Mouse (Mus musculus): ENCODE data around the gene Ilf2. TPM values are rescaled to one million over a fixed set of nuclear protein-coding genes. Genes with fewer than 3 reads are reported as not detected.

Ilf2 gene
- polyA plus RNA-seq, 1 experiment from 2014 or later: 27.6 TPM

GRCm38 (mm10) chr3:90535446-90535845, 59.5 kb downstream of the Ilf2 start:
- Histone ChIP-seq H3K4me2 (ENCODE audit: low read depth, low read length) (no peak overlapping the region), H3K9me3 (ENCODE audit: low read length) (no peaks in the 10 kb centered on the region), H3K9ac (replicated peaks) (no peak overlapping the region), H3K27ac (ENCODE audit: low read depth) (no peak overlapping the region), H3K27me3 (ENCODE audit: insufficient read depth, low read length) (no peaks in the 10 kb centered on the region), H3K4me1 (ENCODE audit: insufficient read depth) (peaks cover 3% of the 10 kb centered on the region; the same call in 1 of the 2 replicates), H3K36me3 (replicated peaks; ENCODE audit: insufficient read depth, low read length) (no peaks in the 10 kb centered on the region), H3K4me3 (ENCODE audit: low read depth, low read length) (no peak overlapping the region)
- ATAC-seq (no peak), DNase-seq (no peak)
- WGBS (ENCODE audit: insufficient replicate concordance): 78% methylated on average over 1 of the region's 1 CpGs
- TF ChIP-seq EP300 (IDR thresholded peaks at IDR 0.05; ENCODE audit: low read depth): no peak
- TF ChIP-seq CTCF (IDR thresholded peaks at IDR 0.05; ENCODE audit: low read depth): no peak

DNA sequence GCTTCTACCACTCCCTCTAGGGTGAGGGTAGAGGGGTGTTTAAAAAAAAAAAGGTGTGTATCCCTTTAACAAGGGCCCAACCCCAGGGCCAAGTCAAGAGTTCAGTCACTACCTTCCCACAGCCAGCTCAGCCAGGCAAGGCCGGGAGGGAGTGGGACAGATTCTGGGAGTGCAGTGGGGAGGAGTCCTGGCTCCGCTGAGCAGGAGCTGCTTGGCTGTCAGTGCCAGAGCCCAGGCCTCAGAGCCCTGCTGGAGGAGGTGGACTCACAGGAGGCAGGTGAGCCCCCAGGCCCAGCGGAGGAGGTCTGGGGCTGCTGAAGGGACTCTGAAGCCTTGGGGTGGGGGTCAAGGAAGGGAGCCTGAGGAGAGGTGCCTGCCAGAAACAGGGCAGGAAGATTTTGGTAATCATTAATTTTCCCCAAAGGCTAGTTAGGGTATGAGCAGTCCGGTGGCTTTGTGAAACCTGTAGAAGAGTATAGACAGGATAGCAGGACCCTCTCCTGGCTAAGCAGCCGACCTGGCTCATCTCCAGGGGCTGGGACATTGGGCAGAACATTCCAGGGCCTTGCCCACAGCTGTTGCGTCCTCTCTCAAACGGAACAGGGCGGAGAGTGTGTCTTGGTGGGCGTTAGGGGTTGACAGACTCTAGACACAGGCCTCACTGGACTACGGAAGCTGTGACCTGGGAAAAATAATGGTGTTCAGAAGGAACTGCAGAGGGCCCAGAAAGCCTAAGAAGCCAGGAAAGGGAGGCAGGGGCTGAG, 61.4 kb downstream of the Ilf2 start, which contains the start of gene S100a16:
Gene S100a16, plus strand, starts transcription at position 114 of the 764 bp plus-strand sequence.
- H3K27me3 ChIP-seq (ENCODE audit: insufficient read depth, low read length): no peaks in the 10 kb centered on the region
- H3K4me3 ChIP-seq (ENCODE audit: low read depth, low read length): peak within 1 kb of the TSS; percentile 44
- H3K4me2 ChIP-seq (ENCODE audit: low read depth, low read length): peak within 1 kb of the TSS; percentile 63
- H3K9ac ChIP-seq (replicated peaks): peak within 1 kb of the TSS; percentile 60
- no peaks in the 10 kb centered on the region for H3K36me3 ChIP-seq (replicated peaks; ENCODE audit: insufficient read depth, low read length)
- DNase-seq: peak; percentile 61
- H3K9me3 ChIP-seq (ENCODE audit: low read length): no peaks in the 10 kb centered on the region
- H3K4me1 ChIP-seq (ENCODE audit: insufficient read depth): peaks cover 3% of the 10 kb centered on the region; the same call in 1 of the 2 replicates
- peak; percentile 87 for ATAC-seq
- no peak for TF ChIP-seq CTCF (IDR thresholded peaks at IDR 0.05; ENCODE audit: low read depth)
- TF ChIP-seq EP300 (IDR thresholded peaks at IDR 0.05; ENCODE audit: low read depth): no peak
- 45% methylated on average over 10 of the region's 10 CpGs for WGBS (ENCODE audit: insufficient replicate concordance)
- H3K27ac ChIP-seq (ENCODE audit: low read depth): peak within 1 kb of the TSS; percentile 79

DNA sequence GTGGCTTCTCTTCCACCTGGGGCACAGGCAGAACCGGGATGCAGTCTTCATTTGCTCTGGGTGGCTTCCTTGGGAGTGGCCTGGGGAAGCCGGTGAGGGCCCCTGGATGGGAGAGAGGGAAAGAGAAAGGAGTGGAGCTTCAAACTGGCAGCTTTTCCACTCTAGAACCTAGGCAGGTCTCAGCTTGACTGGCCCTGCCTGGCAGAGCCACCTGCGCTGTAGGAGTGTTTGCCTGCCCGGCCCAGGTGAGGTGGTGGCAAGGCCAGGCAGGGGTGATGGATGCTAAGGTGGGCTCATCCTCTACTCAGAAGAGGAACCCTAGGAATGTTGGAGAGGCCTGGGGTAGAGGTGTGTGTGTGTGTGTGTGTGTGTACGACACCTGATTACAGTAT, 62.0 kb downstream of the Ilf2 start:
- 69% methylated on average over 5 of the region's 5 CpGs for WGBS (ENCODE audit: insufficient replicate concordance)

More for the DNA sequence above, 62.0 kb downstream of the Ilf2 start:
- peak overlapping the region; percentile 63 for H3K4me2 ChIP-seq (ENCODE audit: low read depth, low read length)
- no peaks in the 10 kb centered on the region for H3K27me3 ChIP-seq (ENCODE audit: insufficient read depth, low read length)
- peak overlapping the region; percentile 79 for H3K27ac ChIP-seq (ENCODE audit: low read depth)
- peaks cover 3% of the 10 kb centered on the region; the same call in 1 of the 2 replicates for H3K4me1 ChIP-seq (ENCODE audit: insufficient read depth)
- no peak for TF ChIP-seq CTCF (IDR thresholded peaks at IDR 0.05; ENCODE audit: low read depth)
- no peaks in the 10 kb centered on the region for H3K36me3 ChIP-seq (replicated peaks; ENCODE audit: insufficient read depth, low read length)
- H3K9me3 ChIP-seq (ENCODE audit: low read length): no peaks in the 10 kb centered on the region
- DNase-seq: no peak
- H3K4me3 ChIP-seq (ENCODE audit: low read depth, low read length): peak overlapping the region; percentile 44
- no peak for ATAC-seq
- H3K9ac ChIP-seq (replicated peaks): peak overlapping the region; percentile 60

Other genes with a start within 250 kb of the Ilf2 start
- 68.7 and 74.3 TPM in 2 replicates for gene Jtb, start 244.5 kb upstream of the Ilf2 start, polyA plus RNA-seq (2015; fragmentation: Nextera tagmentation; extraction: Ambion mirVana)
- gene Creb3l4, start 232.6 kb upstream of the Ilf2 start, polyA plus RNA-seq (2015; fragmentation: Nextera tagmentation; extraction: Ambion mirVana): 0.15 and 0.41 TPM in 2 replicates
- gene Slc39a1, start 228.0 kb upstream of the Ilf2 start, polyA plus RNA-seq (2015; fragmentation: Nextera tagmentation; extraction: Ambion mirVana): 41.7 and 54.0 TPM in 2 replicates
- gene Crtc2, start 222.0 kb upstream of the Ilf2 start, polyA plus RNA-seq (2015; fragmentation: Nextera tagmentation; extraction: Ambion mirVana): 6.6 and 7.9 TPM in 2 replicates
- gene Dennd4b, start 210.9 kb upstream of the Ilf2 start, polyA plus RNA-seq (2015; fragmentation: Nextera tagmentation; extraction: Ambion mirVana): 2.0 TPM in 2 replicates
- gene Gatad2b, start 182.9 kb upstream of the Ilf2 start, polyA plus RNA-seq (2015; fragmentation: Nextera tagmentation; extraction: Ambion mirVana): 2.3 and 3.1 TPM in 2 replicates
- 0.58 and 0.69 TPM in 2 replicates for gene Slc27a3, start 86.2 kb upstream of the Ilf2 start, polyA plus RNA-seq (2015; fragmentation: Nextera tagmentation; extraction: Ambion mirVana)
- gene Ints3, start 42.5 kb upstream of the Ilf2 start, polyA plus RNA-seq (2015; fragmentation: Nextera tagmentation; extraction: Ambion mirVana): 4.0 and 4.6 TPM in 2 replicates
- gene Npr1, start 10.3 kb upstream of the Ilf2 start, polyA plus RNA-seq (2015; fragmentation: Nextera tagmentation; extraction: Ambion mirVana): 5.9 and 6.2 TPM in 2 replicates
- gene Snapin, start 14.9 kb downstream of the Ilf2 start, polyA plus RNA-seq (2015; fragmentation: Nextera tagmentation; extraction: Ambion mirVana): 23.6 and 24.2 TPM in 2 replicates
- gene Chtop, start 33.4 kb downstream of the Ilf2 start, polyA plus RNA-seq (2015; fragmentation: Nextera tagmentation; extraction: Ambion mirVana): 39.9 and 42.9 TPM in 2 replicates
- gene S100a1, start 38.3 kb downstream of the Ilf2 start, polyA plus RNA-seq (2015; fragmentation: Nextera tagmentation; extraction: Ambion mirVana): 116 and 118 TPM in 2 replicates
- 35.5 and 36.1 TPM in 2 replicates for gene S100a13, start 38.3 kb downstream of the Ilf2 start, polyA plus RNA-seq (2015; fragmentation: Nextera tagmentation; extraction: Ambion mirVana)
- 0.09 TPM in 1 of 2 replicates, not detected in the other for gene S100a14, start 50.7 kb downstream of the Ilf2 start, polyA plus RNA-seq (2015; fragmentation: Nextera tagmentation; extraction: Ambion mirVana)
- gene S100a16, start 61.1 kb downstream of the Ilf2 start, polyA plus RNA-seq (2015; fragmentation: Nextera tagmentation; extraction: Ambion mirVana): 41.3 and 43.5 TPM in 2 replicates
- not detected in 2 replicates for gene S100a3, start 84.5 kb downstream of the Ilf2 start, polyA plus RNA-seq (2015; fragmentation: Nextera tagmentation; extraction: Ambion mirVana)
- gene S100a2, start 114.1 kb downstream of the Ilf2 start, polyA plus RNA-seq (2015; fragmentation: Nextera tagmentation; extraction: Ambion mirVana): not detected in 2 replicates
- gene Gm42674, start 125.8 kb downstream of the Ilf2 start, polyA plus RNA-seq (2015; fragmentation: Nextera tagmentation; extraction: Ambion mirVana): not detected in 2 replicates
- 4.0 and 4.6 TPM in 2 replicates for gene S100a4, start 127.6 kb downstream of the Ilf2 start, polyA plus RNA-seq (2015; fragmentation: Nextera tagmentation; extraction: Ambion mirVana)
- not detected in 2 replicates for gene S100a5, start 132.4 kb downstream of the Ilf2 start, polyA plus RNA-seq (2015; fragmentation: Nextera tagmentation; extraction: Ambion mirVana)
- gene S100a6, start 136.8 kb downstream of the Ilf2 start, polyA plus RNA-seq (2015; fragmentation: Nextera tagmentation; extraction: Ambion mirVana): 49.1 and 55.6 TPM in 2 replicates
- gene S100a7a, start 177.9 kb downstream of the Ilf2 start, polyA plus RNA-seq (2015; fragmentation: Nextera tagmentation; extraction: Ambion mirVana): not detected in 2 replicates
- gene S100a8, start 192.9 kb downstream of the Ilf2 start, polyA plus RNA-seq (2015; fragmentation: Nextera tagmentation; extraction: Ambion mirVana): 3,883 and 4,059 TPM in 2 replicates
- 2,494 and 2,662 TPM in 2 replicates for gene S100a9, start 219.6 kb downstream of the Ilf2 start, polyA plus RNA-seq (2015; fragmentation: Nextera tagmentation; extraction: Ambion mirVana)

All from liver, postnatal 0 days (tissue).